Mouse (Mus musculus) heart, postnatal 0 days (tissue): ENCODE data around the gene Klf15. TPM values are rescaled to one million over a fixed set of nuclear protein-coding genes. Genes with fewer than 3 reads are reported as not detected.
A peak's percentile ranks its signal among the peaks of the same experiment; 100 is the strongest.

Experiments used
- ATAC-seq: fragments of 200-750 bp; cut with Nextera tagmentation; 2 replicates; pipeline ENCODE4 v1.8.0; 2017; ENCODE audit warnings: low read depth, moderate number of reproducible peaks, moderate library complexity; ENCODE audit not compliant: insufficient read depth
- DNase-seq: peaks from one replicate; pipeline ENCODE4 v3.0.0-alpha.2; 2016; ENCODE audit warnings: low spot score
- H3K27ac ChIP-seq: fragments of 300-500 bp; sonication (generic); 2 replicates; pipeline ENCODE4 v1.5.1; 2014; ENCODE audit warnings: low read depth, mild to moderate bottlenecking
- H3K27me3 ChIP-seq: fragments of 300-500 bp; sonication (generic); 2 replicates; pipeline ENCODE4 v1.6.1; 2014; ENCODE audit warnings: low read length, mixed read lengths; ENCODE audit not compliant: control insufficient read depth, insufficient read depth
- H3K36me3 ChIP-seq: fragments of 300-500 bp; sonication (generic); replicated peaks from 2 replicates; pipeline ENCODE4 v1.6.1; 2014; ENCODE audit warnings: low read length, mixed read lengths; ENCODE audit not compliant: control insufficient read depth, insufficient read depth
- H3K4me1 ChIP-seq: fragments of 300-500 bp; sonication (generic); 2 replicates; pipeline ENCODE4 v1.6.1; 2014; ENCODE audit warnings: antibody characterized with exemption; ENCODE audit not compliant: control insufficient read depth, insufficient read depth
- H3K4me2 ChIP-seq: fragments of 300-500 bp; sonication (generic); 2 replicates; pipeline ENCODE4 v1.6.1; 2014; ENCODE audit warnings: low read depth, mild to moderate bottlenecking, low read length, moderate library complexity
- H3K4me3 ChIP-seq: fragments of 300-500 bp; sonication (generic); 2 replicates; pipeline ENCODE4 v1.5.1; 2014; ENCODE audit warnings: low read depth, low read length
- H3K9ac ChIP-seq: fragments of 300-500 bp; sonication (generic); replicated peaks from 2 replicates; pipeline ENCODE4 v1.6.1; 2014; ENCODE audit warnings: low read depth, low read length, mixed read lengths
- H3K9me3 ChIP-seq: fragments of 300-500 bp; sonication (generic); replicated peaks from 2 replicates; pipeline ENCODE4 v1.6.1; 2016; ENCODE audit warnings: low read length; ENCODE audit not compliant: control insufficient read depth
- CTCF ChIP-seq: IDR thresholded peaks from 2 replicates; pipeline ENCODE4 v1.5.1; 2016; ENCODE audit warnings: antibody characterized with exemption, control low read depth, low read depth
- EP300 ChIP-seq: IDR thresholded peaks from 2 replicates; pipeline ENCODE4 v1.6.1; 2016; ENCODE audit warnings: antibody characterized with exemption, low read depth
- WGBS: fragments of 180-500 bp; shearing (Covaris S2); extraction: QIAGEN DNeasy Blood & Tissue Kit; methylation state at CpG from one replicate; pipeline ENCODE4 v1.1.7; 2014; 5-methylcytosine and 5-hydroxymethylcytosine counted together
- polyA plus RNA-seq: library from polyadenylated mRNA; unstranded; fragments of >200 nt; fragmentation: Nextera tagmentation; extraction: Ambion mirVana; gene quantifications from 2 replicates; pipeline ENCODE4 v1.2.1, GENCODE M21; 2015
- total RNA-seq: library from RNA; depleted of rRNA; stranded (reverse); fragments of >200 nt; gene quantifications from 2 replicates; pipeline ENCODE4 v1.2.3, GENCODE M21; 2014; ENCODE audit warnings: low replicate concordance; rRNA removed

Gene Klf15
- total and polyA plus RNA-seq, 2 experiments from 2014 or later, result 15.6 to 56.9 TPM

DNA sequence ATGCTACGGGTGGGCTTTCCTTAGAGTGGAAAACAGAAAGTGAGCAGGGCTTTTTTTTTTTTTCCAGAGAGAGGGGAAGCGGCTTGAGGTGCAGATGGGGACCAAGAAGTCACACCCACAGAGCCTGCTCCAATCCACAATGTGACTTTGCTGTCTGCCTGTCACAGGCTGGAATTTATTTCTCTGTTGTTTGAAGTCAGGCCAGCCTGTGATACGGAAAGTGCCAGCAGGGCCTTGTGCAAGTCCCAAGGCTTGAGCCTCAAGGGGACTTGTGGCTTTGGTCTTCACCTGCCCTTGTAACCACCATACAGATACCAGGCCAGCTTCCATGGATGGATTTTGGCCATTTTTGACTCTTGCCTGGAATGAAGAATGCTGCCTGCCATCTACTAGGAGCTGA, 56.5 kb downstream of the Klf15 start:
- TF ChIP-seq CTCF (no peak), EP300 (no peak)
- peaks cover 3% of the 10 kb centered on the region; the same call in 1 of the 2 replicates for H3K4me1 ChIP-seq

DNA sequence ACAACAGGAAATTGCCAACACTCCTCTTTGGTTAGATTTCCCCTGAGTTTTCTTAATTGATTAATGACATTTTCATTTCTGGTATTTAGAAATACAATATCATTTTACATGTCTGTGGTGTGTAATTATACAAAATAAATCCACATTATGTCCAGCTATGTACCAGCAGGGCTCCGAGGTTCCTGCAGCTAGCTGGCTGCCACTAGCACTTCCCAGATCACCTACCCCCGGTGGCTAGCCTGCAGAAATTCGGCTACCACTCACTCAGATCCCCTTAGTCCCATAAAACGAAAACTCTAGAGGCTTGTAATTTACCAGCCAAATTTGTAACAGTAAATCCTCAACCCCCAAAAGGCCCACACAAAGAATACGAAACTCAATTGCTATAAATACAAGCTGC, 57.0 kb downstream of the Klf15 start:
- DNase-seq (no peak), ATAC-seq (no peak)
- Histone ChIP-seq H3K36me3 (no peaks in the 10 kb centered on the region), H3K27me3 (0 out of 2 replicates have a peak, but pooled peaks cover 2% of the 10 kb centered on the region), H3K27ac (no peak overlapping the region), H3K9me3 (no peaks in the 10 kb centered on the region), H3K4me3 (no peak overlapping the region), H3K4me2 (no peak overlapping the region), H3K4me1 (peaks cover 3% of the 10 kb centered on the region; the same call in 1 of the 2 replicates), H3K9ac (no peak overlapping the region)
- no peak for TF ChIP-seq EP300
- TF ChIP-seq CTCF, result no peak
- 63% methylated on average over 5 of the region's 5 CpGs for WGBS

More for the DNA sequence above, 56.5 kb downstream of the Klf15 start:
- Histone ChIP-seq H3K36me3 (no peaks in the 10 kb centered on the region), H3K9me3 (no peaks in the 10 kb centered on the region), H3K27me3 (0 out of 2 replicates have a peak, but pooled peaks cover 2% of the 10 kb centered on the region), H3K27ac (no peak overlapping the region), H3K9ac (no peak overlapping the region), H3K4me3 (no peak overlapping the region), H3K4me2 (no peak overlapping the region)
- ATAC-seq, result 0 out of 2 replicates have a peak, but pooled peaks have one; percentile 34
- 35% methylated on average over 3 of the region's 3 CpGs for WGBS
- DNase-seq, result no peak

Other genes starting within 250 kb of the Klf15 start
- gene Vmn1r53, start 238.1 kb upstream of the Klf15 start, total RNA-seq, result not detected in 2 replicates
- not detected in 2 replicates for gene Vmn1r53, start 238.1 kb upstream of the Klf15 start, polyA plus RNA-seq
- gene Vmn1r54, start 216.3 kb upstream of the Klf15 start, total RNA-seq, result not detected in 2 replicates
- gene Vmn1r54, start 216.3 kb upstream of the Klf15 start, polyA plus RNA-seq, result not detected in 2 replicates
- gene BC048671, start 161.4 kb upstream of the Klf15 start, total RNA-seq, result not detected in 2 replicates
- gene BC048671, start 161.4 kb upstream of the Klf15 start, polyA plus RNA-seq, result not detected in 2 replicates
- not detected in 2 replicates for gene Chst13, start 137.4 kb upstream of the Klf15 start, total RNA-seq
- gene Chst13, start 137.4 kb upstream of the Klf15 start, polyA plus RNA-seq, result not detected in 2 replicates
- gene Uroc1, start 129.3 kb upstream of the Klf15 start, total RNA-seq, result not detected in 2 replicates
- gene Uroc1, start 129.3 kb upstream of the Klf15 start, polyA plus RNA-seq, result not detected in 2 replicates
- 21.9 and 40.3 TPM in 2 replicates for gene Zxdc, start 93.1 kb upstream of the Klf15 start, total RNA-seq
- 5.0 and 5.2 TPM in 2 replicates for gene Zxdc, start 93.1 kb upstream of the Klf15 start, polyA plus RNA-seq
- gene Cfap100, start 33.8 kb upstream of the Klf15 start, total RNA-seq, result not detected in 2 replicates
- gene Cfap100, start 33.8 kb upstream of the Klf15 start, polyA plus RNA-seq, result 0.04 and 0.27 TPM in 2 replicates
- 5.9 and 7.7 TPM in 2 replicates for gene Aldh1l1, start 23.9 kb downstream of the Klf15 start, total RNA-seq
- gene Aldh1l1, start 23.9 kb downstream of the Klf15 start, polyA plus RNA-seq, result 2.3 and 2.8 TPM in 2 replicates
- 35.0 and 39.8 TPM in 2 replicates for gene Slc41a3, start 142.1 kb downstream of the Klf15 start, total RNA-seq
- gene Slc41a3, start 142.1 kb downstream of the Klf15 start, polyA plus RNA-seq, result 17.5 and 23.4 TPM in 2 replicates